Mouse (Mus musculus) small intestine, adult 10 weeks (tissue): ENCODE results near the gene Ptpdc1. TPM values are rescaled to one million over a fixed set of nuclear protein-coding genes. Genes with fewer than 3 reads are reported as not detected.

Source experiments
- polyA plus RNA-seq: library from polyadenylated mRNA; stranded (reverse); fragments of 350-450 nt; fragmentation: Illumina TruSeq; extraction: RNeasy Lipid Tissue Mini Kit (QIAGEN cat#74804); gene quantifications from one replicate; pipeline ENCODE4 v1.2.3, GENCODE M21; 2014; ENCODE audit warnings: low replicate concordance

Gene Ptpdc1
- polyA plus RNA-seq: 1.4 TPM

GRCm38 (mm10) chr13:48625433-48626184 is at the start of gene Ptpdc1:
TSS of gene Ptpdc1 (minus strand) at chr13:48625664.

GRCm38 (mm10) chr13:48662431-48663143 is 37.1 kb upstream of the Ptpdc1 start, which contains the start of gene Barx1:
TSS of gene Barx1 (plus strand) at chr13:48662998.

Other genes with a start within 250 kb of the Ptpdc1 start
- gene Zfp169, start 112.2 kb downstream of the Ptpdc1 start, polyA plus RNA-seq: 7.6 TPM
- not detected for gene A830005F24Rik, start 112.1 kb downstream of the Ptpdc1 start, polyA plus RNA-seq
- gene Barx1, start 37.3 kb upstream of the Ptpdc1 start, polyA plus RNA-seq: not detected
- 2.9 TPM for gene Phf2, start 245.5 kb upstream of the Ptpdc1 start, polyA plus RNA-seq